Mouse (Mus musculus) heart, embryonic 10.5 days (tissue): ENCODE measurements at regions not wholly inside any gene's neighbourhood (a gene's known extent, or its start where the extent isn't known, plus 50 kb on each side); places are given as distances from the start of the nearest gene placed in this dataset.

Experiments
- DNase-seq: peaks from one replicate; pipeline ENCODE4 v3.0.0-alpha.2; 2017; ENCODE audit warnings: low spot score
- H3K27ac ChIP-seq: fragments of 300-500 bp; sonication (generic); 2 replicates; pipeline ENCODE4 v1.5.1; 2016; ENCODE audit warnings: mild to moderate bottlenecking
- H3K27me3 ChIP-seq: fragments of 300-500 bp; sonication (generic); 2 replicates; pipeline ENCODE4 v1.6.1; 2016; ENCODE audit warnings: mild to moderate bottlenecking; ENCODE audit not compliant: poor library complexity, insufficient read depth, severe bottlenecking
- H3K36me3 ChIP-seq: fragments of 300-500 bp; sonication (generic); 2 replicates; pipeline ENCODE4 v1.6.1; 2016; ENCODE audit warnings: mild to moderate bottlenecking, moderate library complexity
- H3K4me1 ChIP-seq: fragments of 300-500 bp; sonication (generic); 2 replicates; pipeline ENCODE4 v1.6.1; 2016; ENCODE audit warnings: mild to moderate bottlenecking
- H3K4me3 ChIP-seq: fragments of 300-500 bp; sonication (generic); 2 replicates; pipeline ENCODE4 v1.5.1; 2016; ENCODE audit warnings: mild to moderate bottlenecking, moderate library complexity
- H3K9me3 ChIP-seq: fragments of 300-500 bp; sonication (generic); 2 replicates; pipeline ENCODE4 v1.6.1; 2016; ENCODE audit warnings: mild to moderate bottlenecking, moderate library complexity
- WGBS: fragments of 180-500 bp; shearing (Covaris S2); methylation state at CpG from one replicate; pipeline ENCODE4 v1.1.7; 2016; 5-methylcytosine and 5-hydroxymethylcytosine counted together

DNA sequence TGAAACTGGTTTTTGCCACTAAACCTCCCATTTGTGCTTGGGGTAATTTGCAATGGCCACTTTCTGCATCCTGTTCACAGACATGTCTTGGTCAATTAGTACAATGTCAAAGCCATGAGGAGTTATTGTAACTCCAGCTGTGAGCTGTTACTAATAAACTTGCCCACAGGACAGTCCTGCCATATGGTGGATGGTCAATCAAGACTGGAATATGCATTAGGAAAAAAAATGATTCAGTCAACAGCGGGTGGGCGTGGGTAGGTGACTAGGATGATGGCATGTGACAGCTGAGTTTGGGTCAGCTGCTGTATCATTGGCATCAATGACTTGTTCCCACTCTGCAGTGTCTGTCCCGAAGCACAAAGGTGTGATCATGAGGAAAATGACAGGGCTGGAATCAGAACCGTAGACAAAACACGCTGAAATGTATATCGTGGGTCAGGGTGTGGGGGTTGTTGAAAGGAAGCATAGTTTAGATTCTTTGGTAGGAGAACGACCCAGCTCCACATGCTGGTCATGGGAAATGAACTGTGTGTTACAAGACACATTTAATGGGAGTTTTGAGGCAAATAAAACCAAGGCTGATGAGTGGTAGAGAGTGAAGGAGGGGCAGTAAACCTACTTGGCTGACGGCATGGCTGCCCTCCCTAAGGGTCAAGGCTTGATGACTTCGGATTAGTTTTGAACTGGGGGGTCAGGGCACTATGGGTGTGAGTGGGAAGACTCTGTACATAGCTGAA is 363.2 kb upstream of the Npvf start:
- WGBS: 76% methylated on average over 9 of the region's 9 CpGs
- Histone ChIP-seq H3K27ac (no peak overlapping the region), H3K4me3 (no peak overlapping the region), H3K9me3 (no peaks in the 10 kb centered on the region), H3K27me3 (no peaks in the 10 kb centered on the region), H3K36me3 (no peaks in the 10 kb centered on the region), H3K4me1 (no peaks in the 10 kb centered on the region)
- no peak for DNase-seq

DNA sequence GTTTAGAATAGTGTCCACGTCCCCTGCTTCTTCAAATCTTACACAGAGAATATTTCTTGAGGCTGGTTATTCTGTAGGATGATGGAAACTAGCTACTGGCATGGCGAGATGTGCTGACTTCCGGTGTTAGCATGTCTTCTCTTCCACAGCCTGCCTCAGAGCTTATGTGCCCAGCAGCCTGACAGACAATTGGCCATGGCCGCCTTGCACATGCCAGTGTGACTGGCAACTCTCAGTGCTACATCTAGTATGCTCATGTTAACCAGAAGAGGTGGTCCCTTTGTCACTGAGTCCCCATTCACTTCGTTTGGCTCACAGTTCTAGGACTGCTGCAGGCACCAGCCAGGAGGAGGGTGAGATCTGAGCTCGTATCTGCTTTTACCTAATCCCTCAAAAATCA is 367.0 kb upstream of the Npvf start:
- Histone ChIP-seq H3K9me3 (no peaks in the 10 kb centered on the region), H3K4me1 (0 out of 2 replicates have a peak, but pooled peaks cover 5% of the 10 kb centered on the region), H3K36me3 (no peaks in the 10 kb centered on the region), H3K27me3 (peaks cover 4% of the 10 kb centered on the region; the same call in 1 of the 2 replicates), H3K4me3 (no peak overlapping the region), H3K27ac (no peak overlapping the region)
- WGBS: 74% methylated on average over 6 of the region's 6 CpGs
- no peak for DNase-seq

DNA sequence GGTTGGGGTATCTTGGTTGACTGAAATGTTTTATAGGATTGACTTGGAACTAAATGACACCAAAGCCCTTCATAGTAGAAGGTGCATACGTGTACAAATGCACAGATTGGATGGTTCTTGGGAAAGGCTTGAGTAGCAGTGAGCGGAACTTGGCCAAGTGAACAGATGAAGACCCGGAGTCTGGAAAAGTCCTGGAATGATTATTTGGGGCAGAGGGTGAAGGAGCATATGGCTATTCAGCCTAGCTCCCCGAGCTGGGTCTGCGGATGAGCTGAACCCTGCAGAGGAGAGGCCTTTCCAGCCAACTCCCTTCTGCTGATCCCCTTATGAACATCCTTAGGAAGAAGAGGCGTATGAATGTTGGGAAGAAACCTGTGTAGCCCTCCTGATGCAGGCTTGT is 369.1 kb upstream of the Npvf start:
- Histone ChIP-seq H3K9me3 (no peaks in the 10 kb centered on the region), H3K27ac (no peak overlapping the region), H3K4me1 (0 out of 2 replicates have a peak, but pooled peaks cover 5% of the 10 kb centered on the region), H3K27me3 (peaks cover 4% of the 10 kb centered on the region; the same call in 1 of the 2 replicates), H3K36me3 (no peaks in the 10 kb centered on the region), H3K4me3 (no peak overlapping the region)
- 85% methylated on average over 6 of the region's 6 CpGs for WGBS
- no peak for DNase-seq

DNA sequence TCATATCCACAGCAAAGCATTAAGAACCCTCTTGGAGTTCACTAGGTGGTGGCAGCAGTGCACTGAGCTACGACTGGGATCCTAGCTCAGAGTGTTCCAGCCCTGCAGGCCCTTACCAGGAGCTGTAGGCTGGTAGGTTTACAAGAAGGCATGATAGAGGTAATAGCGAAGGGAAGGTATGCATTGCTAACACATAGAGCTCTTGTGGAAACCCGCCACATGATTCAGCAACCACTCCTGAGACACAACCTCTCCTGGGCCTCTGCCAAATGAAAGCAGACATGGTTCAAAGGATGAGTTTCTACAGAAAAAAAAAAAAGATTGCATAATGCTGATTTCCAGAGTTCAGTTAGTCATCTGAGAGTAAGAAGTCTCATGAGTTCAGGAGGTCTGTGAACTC is 370.5 kb upstream of the Npvf start:
- Histone ChIP-seq H3K27ac (no peak overlapping the region), H3K36me3 (no peaks in the 10 kb centered on the region)
- WGBS: 75% methylated on average over 3 of the region's 3 CpGs

DNA sequence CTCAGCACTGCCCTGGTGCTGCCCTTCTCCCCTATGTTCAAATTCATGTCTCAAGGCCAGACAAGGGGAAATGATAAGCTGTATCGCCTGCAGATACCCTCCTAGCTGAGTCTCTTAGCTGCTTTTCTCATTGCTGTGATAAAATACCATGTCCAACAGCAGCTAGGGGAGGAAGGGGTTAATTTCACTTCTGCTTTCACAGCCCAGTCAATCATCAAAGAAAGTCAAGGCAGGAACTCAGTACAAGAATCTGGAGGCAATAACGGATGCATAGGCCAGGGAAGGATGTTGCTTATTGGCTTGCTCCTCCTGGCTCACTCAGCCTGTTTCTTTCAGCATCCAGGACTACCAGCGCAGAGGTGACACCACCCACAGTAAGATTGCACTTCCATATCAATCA is 371.2 kb upstream of the Npvf start:
- DNase-seq: no peak
- Histone ChIP-seq H3K27me3 (peaks cover 10% of the 10 kb centered on the region; the same call in 1 of the 2 replicates), H3K9me3 (no peaks in the 10 kb centered on the region), H3K36me3 (no peaks in the 10 kb centered on the region), H3K4me3 (no peak overlapping the region), H3K27ac (no peak overlapping the region), H3K4me1 (0 out of 2 replicates have a peak, but pooled peaks cover 5% of the 10 kb centered on the region)
- 47% methylated on average over 3 of the region's 3 CpGs for WGBS

More for the DNA sequence above, 370.5 kb upstream of the Npvf start:
- Histone ChIP-seq H3K4me1 (0 out of 2 replicates have a peak, but pooled peaks cover 5% of the 10 kb centered on the region), H3K9me3 (no peaks in the 10 kb centered on the region), H3K4me3 (no peak overlapping the region), H3K27me3 (peaks cover 10% of the 10 kb centered on the region; the same call in 1 of the 2 replicates)
- DNase-seq: no peak

DNA sequence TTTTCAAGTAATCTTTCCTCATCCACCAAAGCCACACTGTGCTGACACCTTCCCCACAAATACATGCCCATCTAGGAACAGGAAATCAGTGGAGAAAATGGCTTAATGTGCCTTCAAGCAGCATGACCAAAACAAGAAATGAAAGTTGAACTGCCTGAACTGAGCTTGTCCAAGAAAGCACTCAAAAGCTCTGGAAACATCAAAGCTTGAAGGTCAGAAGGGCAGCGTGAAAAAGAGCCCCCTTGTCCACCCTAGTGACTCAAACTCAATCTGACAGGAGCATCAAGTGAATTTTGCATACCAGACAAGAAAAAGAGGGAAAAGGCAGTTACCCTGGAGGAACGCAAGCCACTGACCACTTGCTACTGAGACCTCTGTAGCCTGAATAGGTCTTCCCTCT is 373.1 kb upstream of the Npvf start:
- WGBS: 68% methylated on average over 2 of the region's 2 CpGs
- H3K36me3 ChIP-seq: no peaks in the 10 kb centered on the region

DNA sequence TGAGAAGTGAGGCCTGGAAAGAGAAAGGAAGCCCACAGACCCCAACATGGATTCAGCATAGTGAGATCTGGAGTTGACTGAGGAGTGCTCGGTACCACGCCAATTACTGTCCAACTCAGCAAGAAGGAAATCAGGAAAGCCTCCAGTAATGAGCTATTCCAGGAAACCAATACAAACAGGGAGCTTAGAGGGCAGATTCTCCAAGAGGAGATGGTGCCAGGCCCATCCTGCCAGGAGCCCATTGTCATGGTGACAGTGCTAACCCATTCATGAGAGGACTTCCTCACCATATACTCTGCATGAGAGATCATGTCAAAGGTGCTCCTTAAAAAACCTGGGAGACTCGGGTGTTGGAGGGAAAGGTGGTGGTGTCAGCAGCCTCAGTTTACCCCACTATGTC is 375.3 kb upstream of the Npvf start:
- H3K27ac ChIP-seq: no peak overlapping the region
- no peaks in the 10 kb centered on the region for H3K36me3 ChIP-seq
- WGBS: 87% methylated on average over 3 of the region's 3 CpGs
- H3K9me3 ChIP-seq: no peaks in the 10 kb centered on the region
- H3K4me1 ChIP-seq: peaks cover 16% of the 10 kb centered on the region
- DNase-seq: no peak
- H3K27me3 ChIP-seq: peaks cover 6% of the 10 kb centered on the region; the same call in 1 of the 2 replicates
- no peak overlapping the region for H3K4me3 ChIP-seq

More for the DNA sequence above, 373.1 kb upstream of the Npvf start:
- Histone ChIP-seq H3K27me3 (peaks cover 10% of the 10 kb centered on the region; the same call in 1 of the 2 replicates), H3K4me1 (0 out of 2 replicates have a peak, but pooled peaks cover 8% of the 10 kb centered on the region), H3K9me3 (no peaks in the 10 kb centered on the region), H3K27ac (no peak overlapping the region), H3K4me3 (no peak overlapping the region)
- DNase-seq: no peak

DNA sequence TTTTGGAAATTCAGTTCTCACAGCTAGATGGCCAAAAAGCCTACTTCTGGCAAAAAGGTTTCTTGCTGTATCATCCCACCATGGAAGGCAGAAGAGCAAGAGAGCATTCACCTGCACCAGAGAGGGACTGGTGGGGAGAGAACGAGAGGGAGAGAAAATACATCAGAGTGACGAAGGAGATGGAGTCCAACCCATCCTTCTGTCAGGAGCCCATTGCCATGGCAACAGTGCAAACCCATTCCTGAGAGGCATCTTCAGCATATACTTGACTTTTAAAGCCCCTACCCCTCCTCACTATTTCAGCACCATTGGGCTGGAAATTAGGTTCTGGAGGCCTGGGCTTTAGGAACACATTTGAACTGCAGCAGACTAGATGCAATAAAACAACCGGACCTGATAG is 375.7 kb upstream of the Npvf start:
- no peak overlapping the region for H3K4me3 ChIP-seq
- 88% methylated on average over 3 of the region's 3 CpGs for WGBS
- DNase-seq: no peak
- H3K9me3 ChIP-seq: no peaks in the 10 kb centered on the region
- H3K36me3 ChIP-seq: no peaks in the 10 kb centered on the region
- H3K27ac ChIP-seq: no peak overlapping the region
- H3K4me1 ChIP-seq: peaks cover 16% of the 10 kb centered on the region
- H3K27me3 ChIP-seq: peaks cover 6% of the 10 kb centered on the region; the same call in 1 of the 2 replicates

DNA sequence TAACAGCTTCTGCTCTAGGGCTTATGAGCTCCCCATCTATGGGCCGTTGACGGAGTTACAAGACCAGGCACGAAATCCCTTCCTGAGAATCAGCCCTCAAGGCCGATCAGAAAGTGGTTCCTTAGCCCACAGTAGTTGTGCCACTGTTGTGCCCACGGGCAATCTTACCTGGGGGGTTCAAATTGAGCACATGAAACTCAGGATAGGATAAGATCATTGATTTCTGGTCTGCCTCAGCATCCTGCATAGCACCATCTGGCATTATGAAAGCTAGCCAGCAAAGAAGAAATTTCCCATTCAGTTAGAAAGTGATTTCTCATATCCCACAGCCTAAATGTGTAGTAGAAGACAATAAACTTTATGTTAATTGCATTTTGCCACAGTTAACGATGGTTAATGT is 379.6 kb upstream of the Npvf start:
- Histone ChIP-seq H3K4me1 (peaks cover 11% of the 10 kb centered on the region), H3K27me3 (peaks cover 6% of the 10 kb centered on the region; the same call in 1 of the 2 replicates), H3K9me3 (no peaks in the 10 kb centered on the region), H3K27ac (no peak overlapping the region), H3K36me3 (no peaks in the 10 kb centered on the region), H3K4me3 (no peak overlapping the region)
- no peak for DNase-seq
- 80% methylated on average over 6 of the region's 6 CpGs for WGBS

DNA sequence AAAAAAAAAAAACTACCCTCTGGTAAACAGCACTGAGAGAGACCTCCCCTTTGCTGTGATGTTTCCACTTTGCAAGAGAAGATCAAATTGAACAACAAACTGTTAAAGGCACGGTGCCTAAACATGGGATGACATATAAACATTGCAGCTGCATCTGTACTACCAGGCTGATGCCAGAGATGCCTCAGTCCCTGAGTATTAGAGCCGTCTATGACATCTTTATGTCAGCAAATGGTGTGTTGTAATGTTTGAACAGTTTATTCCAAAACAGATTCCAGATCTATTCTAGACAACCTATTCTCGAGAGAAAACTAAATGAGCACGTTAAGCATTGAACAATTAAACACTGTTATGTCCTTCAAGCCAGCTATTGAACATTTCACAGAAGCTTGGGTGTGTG is 381.8 kb upstream of the Npvf start:
- H3K4me1 ChIP-seq: peaks cover 11% of the 10 kb centered on the region
- no peak overlapping the region for H3K4me3 ChIP-seq
- 77% methylated on average over 4 of the region's 4 CpGs for WGBS
- no peak overlapping the region for H3K27ac ChIP-seq
- H3K36me3 ChIP-seq: no peaks in the 10 kb centered on the region
- no peaks in the 10 kb centered on the region for H3K9me3 ChIP-seq
- no peaks in the 10 kb centered on the region for H3K27me3 ChIP-seq
- DNase-seq: no peak

DNA sequence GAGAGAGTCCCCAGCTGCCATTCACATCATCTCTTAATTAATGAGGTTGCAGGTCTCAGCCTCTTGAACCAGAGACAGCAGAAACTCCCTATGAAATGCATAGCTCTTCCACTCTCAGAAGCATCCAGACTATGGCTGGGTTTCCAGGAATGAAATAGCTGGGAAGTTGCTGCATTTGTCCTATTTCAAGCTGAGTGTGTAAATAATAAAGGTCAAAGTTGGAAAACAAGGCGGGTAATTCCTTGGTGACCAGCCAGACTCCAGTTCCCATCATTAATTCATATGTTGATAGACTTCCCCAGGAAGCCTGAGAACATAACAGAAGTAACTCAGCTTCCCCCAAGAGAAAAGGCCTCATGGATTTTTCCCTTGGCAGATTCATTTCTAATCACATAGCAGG is 382.3 kb upstream of the Npvf start:
- Histone ChIP-seq H3K9me3 (no peaks in the 10 kb centered on the region), H3K4me1 (peaks cover 11% of the 10 kb centered on the region), H3K27me3 (no peaks in the 10 kb centered on the region), H3K36me3 (no peaks in the 10 kb centered on the region), H3K27ac (no peak overlapping the region), H3K4me3 (no peak overlapping the region)
- 48% methylated on average over 1 of the region's 1 CpGs for WGBS
- DNase-seq: no peak

DNA sequence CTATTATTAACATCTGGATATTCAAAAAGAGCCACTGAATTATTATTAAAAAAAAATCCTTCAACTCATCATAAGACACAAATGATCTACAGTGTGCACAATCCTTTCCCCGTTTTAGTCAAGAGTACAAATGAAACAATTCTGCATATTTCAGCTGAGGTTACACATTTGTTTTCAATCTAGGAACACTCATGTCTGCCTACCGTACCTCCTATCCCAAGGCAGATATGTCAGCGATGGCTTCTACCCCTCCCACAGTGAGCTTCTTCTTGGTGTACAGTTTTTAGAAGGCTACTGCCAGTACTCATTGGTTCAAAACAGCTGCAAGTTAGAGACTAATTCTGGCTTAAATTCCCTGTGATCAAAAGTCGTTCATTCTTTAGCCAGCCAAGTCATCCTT is 382.7 kb upstream of the Npvf start:
- WGBS: 72% methylated on average over 4 of the region's 4 CpGs
- no peak overlapping the region for H3K27ac ChIP-seq
- DNase-seq: no peak

DNA sequence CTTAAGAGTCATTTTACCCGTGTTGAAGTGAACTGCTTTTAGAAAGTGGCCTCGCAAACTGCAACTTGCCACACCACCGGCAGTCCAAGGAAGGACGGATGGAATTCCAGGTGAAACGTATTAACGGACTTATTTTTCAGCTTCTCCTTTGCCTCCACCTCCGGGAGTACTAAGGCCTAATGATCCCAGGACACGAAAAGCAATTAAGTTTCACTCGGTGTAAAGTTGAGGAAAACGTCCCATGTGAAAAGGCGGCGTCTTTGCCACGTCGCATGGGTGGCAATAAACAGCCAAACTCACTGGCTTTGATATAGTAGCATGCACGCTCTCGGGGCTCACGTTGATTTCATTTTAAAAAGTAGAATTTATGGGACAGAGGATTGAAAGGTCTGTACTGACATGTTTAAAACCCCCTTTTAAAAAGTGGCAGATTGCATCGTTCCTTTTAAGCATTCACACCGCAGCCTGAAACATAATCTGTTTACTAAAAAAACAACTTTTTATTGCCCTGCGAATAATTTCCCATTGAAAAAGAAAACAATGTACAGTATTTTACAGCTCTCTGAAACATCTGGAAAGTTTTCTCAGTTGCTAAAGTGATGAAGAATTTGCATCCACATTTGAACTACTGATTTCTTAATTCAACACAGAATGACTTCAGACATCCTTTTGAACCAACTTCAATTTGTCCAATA is 385.4 kb upstream of the Npvf start:
- Histone ChIP-seq H3K9me3 (no peaks in the 10 kb centered on the region), H3K4me1 (0 out of 2 replicates have a peak, but pooled peaks cover 3% of the 10 kb centered on the region), H3K27me3 (no peaks in the 10 kb centered on the region), H3K36me3 (no peaks in the 10 kb centered on the region), H3K4me3 (no peak overlapping the region), H3K27ac (no peak overlapping the region)
- DNase-seq: no peak
- 86% methylated on average over 20 of the region's 20 CpGs for WGBS

More for the DNA sequence above, 382.7 kb upstream of the Npvf start:
- Histone ChIP-seq H3K36me3 (no peaks in the 10 kb centered on the region), H3K4me1 (peaks cover 9% of the 10 kb centered on the region), H3K9me3 (no peaks in the 10 kb centered on the region), H3K27me3 (no peaks in the 10 kb centered on the region), H3K4me3 (no peak overlapping the region)
